In the genomic region with DNA sequence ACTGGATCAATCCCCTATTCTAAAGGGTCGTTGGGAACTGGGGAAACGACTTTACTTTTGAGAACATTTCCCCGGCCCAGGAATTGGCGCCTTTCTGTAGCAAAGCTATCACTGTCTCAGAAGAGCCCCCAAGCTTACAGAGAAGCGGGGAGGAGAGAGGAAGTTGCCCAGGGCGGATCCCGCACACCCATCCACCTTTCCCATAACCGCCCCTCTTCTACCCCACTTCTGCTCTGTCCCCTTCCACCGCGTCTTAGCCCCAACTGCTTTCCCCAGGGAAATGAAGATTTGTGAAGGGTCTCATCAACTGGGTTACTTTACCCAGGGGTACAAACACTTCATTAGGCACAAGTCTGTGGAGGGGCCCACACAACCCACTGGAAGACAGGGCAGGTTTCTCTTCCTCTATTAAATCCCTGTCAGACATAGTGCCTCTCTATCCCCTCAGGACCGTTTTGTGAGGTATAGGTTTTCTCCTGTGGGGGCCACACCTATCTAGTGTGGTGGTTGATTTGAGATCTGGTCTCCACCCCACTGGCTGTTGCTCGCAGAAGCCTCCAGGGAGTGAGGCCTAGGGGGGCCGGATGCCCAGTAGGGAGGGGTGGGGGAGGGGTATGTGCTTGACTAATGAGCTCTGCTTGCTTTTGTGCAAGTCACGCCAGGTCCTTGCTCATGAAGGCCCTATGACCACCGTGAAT, we compare ENCODE assay signal across 8 mouse cellular contexts. TPM values are rescaled to one million over a fixed set of nuclear protein-coding genes. Genes with fewer than 3 reads are reported as not detected.
A peak's percentile ranks its signal among the peaks of the same experiment; 100 is the strongest.
DNase-seq lines count a peak whose midpoint lies in the region; ATAC-seq and TF ChIP-seq lines count a peak whose summit lies in the region.

No protein-coding gene starts in this region.

- WGBS in embryonic facial prominence, embryonic 12.5 days, result 20% methylated on average over 15 of the region's 15 CpGs
- WGBS in heart, postnatal 0 days, result 10% methylated on average over 15 of the region's 15 CpGs

- peak overlapping the region; percentile 54 for H3K4me2 ChIP-seq in embryonic facial prominence, embryonic 12.5 days (replicated peaks)
- H3K4me2 ChIP-seq in heart, postnatal 0 days (ENCODE audit: low read depth, low read length), result peak overlapping the region; percentile 54

- no peak for TF ChIP-seq EP300 in heart, postnatal 0 days (IDR thresholded peaks at IDR 0.05; ENCODE audit: low read depth)

- H3K27ac ChIP-seq in embryonic facial prominence, embryonic 12.5 days, result no peak overlapping the region
- peak overlapping the region; percentile 90 for H3K27ac ChIP-seq in heart, postnatal 0 days (ENCODE audit: low read depth)

- H3K36me3 ChIP-seq in embryonic facial prominence, embryonic 12.5 days, result no peaks in the 10 kb centered on the region
- no peaks in the 10 kb centered on the region for H3K36me3 ChIP-seq in heart, postnatal 0 days (replicated peaks; ENCODE audit: control insufficient read depth, insufficient read depth, low read length)

- peak overlapping the region; percentile 50 for H3K4me3 ChIP-seq in embryonic facial prominence, embryonic 12.5 days
- peak overlapping the region; percentile 75 for H3K4me3 ChIP-seq in heart, postnatal 0 days (ENCODE audit: low read depth, low read length)

- DNase-seq in urinary bladder, postnatal 14 days (ENCODE audit: low spot score), result peak; percentile 2
- DNase-seq in urinary bladder, postnatal 25 days (ENCODE audit: low spot score), result no peak
- DNase-seq in heart, postnatal 0 days (ENCODE audit: low spot score), result peak; percentile 28
- peak; percentile 52 to 65 for DNase-seq in kidney, postnatal 4 days
- DNase-seq in mesoderm, embryonic 11.5 days (ENCODE audit: low read depth, low spot score), result peak; percentile 55
- DNase-seq in spleen, postnatal 4 days (ENCODE audit: low spot score in 2 of 2), result peak; percentile 49 to 71
- DNase-seq in frontal cortex, postnatal 25 days (ENCODE audit: low spot score in 2 of 2), result no peak

- H3K27me3 ChIP-seq in embryonic facial prominence, embryonic 12.5 days, result no peaks in the 10 kb centered on the region
- no peaks in the 10 kb centered on the region for H3K27me3 ChIP-seq in heart, postnatal 0 days (ENCODE audit: control insufficient read depth, insufficient read depth, low read length)

- no peak for TF ChIP-seq CTCF in heart, postnatal 0 days (IDR thresholded peaks at IDR 0.05; ENCODE audit: low read depth)

- no peaks in the 10 kb centered on the region for H3K9me3 ChIP-seq in embryonic facial prominence, embryonic 12.5 days
- H3K9me3 ChIP-seq in heart, postnatal 0 days (replicated peaks; ENCODE audit: control insufficient read depth, low read length), result no peaks in the 10 kb centered on the region

- H3K9ac ChIP-seq in embryonic facial prominence, embryonic 12.5 days, result peak overlapping the region; percentile 47
- peak overlapping the region; percentile 81 for H3K9ac ChIP-seq in heart, postnatal 0 days (replicated peaks; ENCODE audit: low read depth, low read length)

- no peak for ATAC-seq in embryonic facial prominence, embryonic 12.5 days (ENCODE audit: insufficient number of reproducible peaks, insufficient read depth, low FRiP score, low TSS enrichment)
- ATAC-seq in heart, postnatal 0 days (ENCODE audit: insufficient read depth, low read depth), result peak; percentile 49; the same call in 1 of the 2 replicates

- no peaks in the 10 kb centered on the region for H3K4me1 ChIP-seq in embryonic facial prominence, embryonic 12.5 days
- peaks cover 10% of the 10 kb centered on the region; the same call in 1 of the 2 replicates for H3K4me1 ChIP-seq in heart, postnatal 0 days (ENCODE audit: control insufficient read depth, insufficient read depth)

RNA-seq across cellular contexts. Expression of a gene that starts 0.8 kb away (rescaled TPM):
- polyA plus RNA-seq in embryonic facial prominence, embryonic 12.5 days (2016; fragmentation: Nextera tagmentation; extraction: Ambion mirVana), result 73.5 and 77.4 TPM in 2 replicates
- total RNA-seq in heart, postnatal 0 days (2014; rRNA removed; ENCODE audit: low replicate concordance), result 102 and 128 TPM in 2 replicates
- 107 and 116 TPM in 2 replicates for polyA plus RNA-seq in heart, postnatal 0 days (2015; fragmentation: Nextera tagmentation; extraction: Ambion mirVana)

Comparison
In these comparisons a context has a peak if more than half of its experiments do, and no peak if none do; other contexts are left out.
1. DNase-seq: peak in urinary bladder, postnatal 14 days (single experiment), heart, postnatal 0 days (single experiment), kidney, postnatal 4 days (2 of 2), mesoderm, embryonic 11.5 days (single experiment) and spleen, postnatal 4 days (2 of 2); none in urinary bladder, postnatal 25 days (single experiment) and frontal cortex, postnatal 25 days (0 of 2).